Mouse (Mus musculus): ENCODE results near the gene Cmtm5. TPM values are rescaled to one million over a fixed set of nuclear protein-coding genes. Genes with fewer than 3 reads are reported as not detected.
"Not testable (repeated sequence)": the region's sequence is repeated elsewhere in the genome, so short reads cannot be mapped to it uniquely, and the experiment has no call there.

Gene Cmtm5
- polyA plus RNA-seq, 2 experiments: 18.6 to 22.7 TPM

DNA sequence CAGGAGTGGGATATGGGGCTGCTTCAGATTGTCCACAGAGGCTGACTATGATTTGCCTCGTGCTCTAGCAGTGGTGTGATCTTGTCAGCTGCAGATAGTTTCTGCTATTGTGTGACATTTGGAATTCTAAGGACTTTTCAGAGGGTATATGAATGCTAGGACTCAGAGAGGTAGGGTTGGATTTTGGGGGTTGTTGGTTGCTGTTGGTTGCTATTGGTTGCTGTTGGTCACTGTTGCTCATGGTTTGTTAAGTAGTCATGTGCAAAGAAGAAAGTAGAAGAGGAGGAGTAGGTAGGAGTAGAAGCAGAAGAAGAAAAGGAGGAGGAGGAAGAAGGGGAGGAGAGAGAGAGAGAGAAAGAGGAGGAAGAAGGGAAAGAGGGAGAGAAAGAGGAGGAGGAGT, 40.6 kb downstream of the Cmtm5 start, which contains the start of gene Gm17428:
Gm17428 (plus strand) TSS at position 301 of the 400 bp plus-strand sequence.
- Histone ChIP-seq H3K9me3 (ENCODE audit: control insufficient read depth, low read length) (no peaks in the 10 kb centered on the region), H3K36me3 (ENCODE audit: control insufficient read depth, insufficient read depth, low read length) (no peaks in the 10 kb centered on the region), H3K27ac (replicated peaks; ENCODE audit: low read depth, low read length) (no peak within 1 kb of the TSS), H3K4me2 (replicated peaks; ENCODE audit: low read depth, low read length, severe bottlenecking) (no peak within 1 kb of the TSS), H3K9ac (ENCODE audit: low read depth, low read length, severe bottlenecking) (no peak within 1 kb of the TSS), H3K4me3 (replicated peaks; ENCODE audit: low read length) (no peak within 1 kb of the TSS), H3K27me3 (ENCODE audit: control insufficient read depth, insufficient read depth, low read length) (no peaks in the 10 kb centered on the region), H3K4me1 (ENCODE audit: control insufficient read depth, insufficient read depth, low read length) (no peaks in the 10 kb centered on the region)
- no peak for TF ChIP-seq POLR2A (IDR thresholded peaks at IDR 0.05; ENCODE audit: borderline replicate concordance, extremely low read depth, insufficient read depth, insufficient read length)
- ATAC-seq (ENCODE audit: low FRiP score, low read depth) (no peak), DNase-seq (ENCODE audit: low spot score) (no peak)
- 65% methylated on average over 1 of the region's 1 CpGs for WGBS

DNA sequence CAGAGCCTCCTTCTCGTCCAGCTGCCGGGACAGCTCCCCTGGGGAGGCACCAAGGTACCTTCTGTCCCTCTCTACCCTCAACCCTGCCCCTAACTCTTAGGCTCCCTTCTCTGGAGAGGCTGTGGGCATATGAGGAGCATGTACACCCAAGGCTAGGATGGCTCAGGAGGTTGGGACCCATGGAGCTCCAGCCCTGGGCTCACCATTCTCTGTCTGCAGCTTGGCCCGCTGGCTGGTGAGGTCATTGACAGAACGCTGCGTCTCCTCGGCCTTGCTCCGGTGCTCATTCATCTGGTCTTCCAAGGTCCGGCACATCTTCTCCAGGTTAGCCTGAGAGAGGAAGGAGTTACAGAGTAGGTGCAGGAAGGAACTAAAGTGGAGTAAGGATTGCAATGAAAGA, 42.6 kb downstream of the Cmtm5 start:
- 89% methylated on average over 8 of the region's 8 CpGs for WGBS
- ATAC-seq (ENCODE audit: low FRiP score, low read depth): no peak
- Histone ChIP-seq H3K4me1 (ENCODE audit: control insufficient read depth, insufficient read depth, low read length) (no peaks in the 10 kb centered on the region), H3K9ac (ENCODE audit: low read depth, low read length, severe bottlenecking) (no peak overlapping the region), H3K27ac (replicated peaks; ENCODE audit: low read depth, low read length) (no peak overlapping the region), H3K4me3 (replicated peaks; ENCODE audit: low read length) (no peak overlapping the region), H3K4me2 (replicated peaks; ENCODE audit: low read depth, low read length, severe bottlenecking) (no peak overlapping the region), H3K36me3 (ENCODE audit: control insufficient read depth, insufficient read depth, low read length) (no peaks in the 10 kb centered on the region), H3K9me3 (ENCODE audit: control insufficient read depth, low read length) (no peaks in the 10 kb centered on the region), H3K27me3 (ENCODE audit: control insufficient read depth, insufficient read depth, low read length) (no peaks in the 10 kb centered on the region)
- no peak for DNase-seq (ENCODE audit: low spot score)
- TF ChIP-seq POLR2A (IDR thresholded peaks at IDR 0.05; ENCODE audit: borderline replicate concordance, extremely low read depth, insufficient read depth, insufficient read length): no peak

DNA sequence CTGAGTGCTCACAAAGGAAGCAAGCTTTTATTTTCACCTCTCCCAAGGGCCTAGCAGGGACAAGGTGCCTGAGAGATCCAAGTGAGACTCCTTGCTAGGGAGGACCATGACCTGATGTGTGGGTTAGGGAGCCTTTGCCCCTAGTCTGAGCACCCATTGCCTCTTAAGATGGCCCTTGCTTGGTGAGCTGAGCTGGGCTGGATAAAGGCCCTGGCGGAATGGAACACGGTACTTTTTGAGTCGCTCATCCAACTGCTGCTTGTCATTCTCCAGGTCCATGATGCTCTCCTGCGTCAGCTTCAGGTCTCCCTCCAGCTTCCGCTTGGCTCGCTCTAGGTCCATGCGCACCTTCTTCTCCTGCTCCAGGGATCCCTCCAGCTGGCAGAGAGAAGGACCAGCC, 45.9 kb downstream of the Cmtm5 start:
- WGBS: 95% methylated on average over 7 of the region's 7 CpGs
- Histone ChIP-seq H3K27ac (replicated peaks; ENCODE audit: low read depth, low read length) (no peak overlapping the region), H3K4me2 (replicated peaks; ENCODE audit: low read depth, low read length, severe bottlenecking) (no peak overlapping the region), H3K27me3 (ENCODE audit: control insufficient read depth, insufficient read depth, low read length) (no peaks in the 10 kb centered on the region), H3K4me3 (replicated peaks; ENCODE audit: low read length) (no peak overlapping the region), H3K36me3 (ENCODE audit: control insufficient read depth, insufficient read depth, low read length) (no peaks in the 10 kb centered on the region), H3K9ac (ENCODE audit: low read depth, low read length, severe bottlenecking) (no peak overlapping the region), H3K4me1 (ENCODE audit: control insufficient read depth, insufficient read depth, low read length) (no peaks in the 10 kb centered on the region), H3K9me3 (ENCODE audit: control insufficient read depth, low read length) (no peaks in the 10 kb centered on the region)
- no peak for TF ChIP-seq POLR2A (IDR thresholded peaks at IDR 0.05; ENCODE audit: borderline replicate concordance, extremely low read depth, insufficient read depth, insufficient read length)
- no peak for ATAC-seq (ENCODE audit: low FRiP score, low read depth)
- no peak for DNase-seq (ENCODE audit: low spot score)

DNA sequence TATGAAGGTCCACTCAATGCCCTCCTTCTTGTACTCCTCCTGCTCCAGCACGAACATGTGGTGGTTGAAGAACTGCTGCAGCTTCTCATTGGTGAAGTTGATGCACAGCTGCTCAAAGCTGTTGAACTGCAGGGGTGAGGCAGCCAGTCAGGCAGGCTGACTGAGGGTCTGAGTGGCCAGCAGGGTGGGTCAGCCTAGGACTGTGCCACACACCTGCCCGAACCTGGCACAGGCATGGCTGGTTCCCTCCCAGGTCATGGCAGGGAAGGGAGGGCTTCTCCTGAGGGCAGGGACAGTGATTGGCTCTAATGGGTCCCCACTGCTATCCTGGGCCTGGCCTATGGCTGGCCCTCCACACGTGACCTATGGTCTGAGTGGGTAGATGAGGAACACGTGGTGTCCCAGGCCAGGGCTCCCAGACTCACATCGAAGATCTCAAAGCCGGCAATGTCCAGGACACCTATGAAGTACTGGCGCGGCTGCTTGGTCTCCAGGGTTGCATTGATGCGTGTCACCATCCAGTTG, 52.4 kb downstream of the Cmtm5 start:
- not testable (repeated sequence) for H3K4me3 ChIP-seq (replicated peaks; ENCODE audit: low read length)

More for the DNA sequence above, 52.4 kb downstream of the Cmtm5 start:
- H3K36me3 ChIP-seq (ENCODE audit: control insufficient read depth, insufficient read depth, low read length); H3K9ac ChIP-seq (ENCODE audit: low read depth, low read length, severe bottlenecking); H3K4me1 ChIP-seq (ENCODE audit: control insufficient read depth, insufficient read depth, low read length); H3K4me2 ChIP-seq (replicated peaks; ENCODE audit: low read depth, low read length, severe bottlenecking); ATAC-seq (ENCODE audit: low FRiP score, low read depth); DNase-seq (ENCODE audit: low spot score); H3K27me3 ChIP-seq (ENCODE audit: control insufficient read depth, insufficient read depth, low read length); H3K27ac ChIP-seq (replicated peaks; ENCODE audit: low read depth, low read length); H3K9me3 ChIP-seq (ENCODE audit: control insufficient read depth, low read length): not testable (repeated sequence)
- 85% methylated on average over 9 of the region's 9 CpGs for WGBS

MicroRNAs within 50 kb of the gene (microRNA counts, 519-probe panel; counts per million panel counts)
- microRNA mmu-miR-208a (1,853 counts per million, percentile 20 among the panel's probes with 10 or more counts), microRNA mmu-miR-208b (2,174 counts per million, percentile 34 among the panel's probes with 10 or more counts)

Small RNA genes lying within 50 kb of the gene (microRNA-seq; reads per million reads assigned to microRNA genes)
- gene Mir208a (2.7 reads per million, percentile 5 among the genes with 10 or more reads in this experiment), gene Mir208b (144 reads per million, percentile 51 among the genes with 10 or more reads in this experiment)

Other genes starting within 250 kb of the Cmtm5 start
- 280 and 297 TPM in 2 replicates for gene Acin1, start 249.3 kb upstream of the Cmtm5 start, polyA plus RNA-seq (2012; rRNA removed)
- 99.4 and 118 TPM in 2 replicates for gene Acin1, start 249.3 kb upstream of the Cmtm5 start, polyA plus RNA-seq (2014; fragmentation: Nextera tagmentation; extraction: Ambion mirVana)
- 0.04 and 0.06 TPM in 2 replicates for gene Gm29776, start 237.4 kb upstream of the Cmtm5 start, polyA plus RNA-seq (2012; rRNA removed)
- 0.21 TPM in 1 of 2 replicates, not detected in the other for gene Gm29776, start 237.4 kb upstream of the Cmtm5 start, polyA plus RNA-seq (2014; fragmentation: Nextera tagmentation; extraction: Ambion mirVana)
- gene Cebpe, start 224.1 kb upstream of the Cmtm5 start, polyA plus RNA-seq (2012; rRNA removed): 0.23 and 0.36 TPM in 2 replicates
- 0.17 and 0.30 TPM in 2 replicates for gene Cebpe, start 224.1 kb upstream of the Cmtm5 start, polyA plus RNA-seq (2014; fragmentation: Nextera tagmentation; extraction: Ambion mirVana)
- gene Slc7a8, start 154.3 kb upstream of the Cmtm5 start, polyA plus RNA-seq (2012; rRNA removed): 5.8 and 6.9 TPM in 2 replicates
- 4.5 and 4.7 TPM in 2 replicates for gene Slc7a8, start 154.3 kb upstream of the Cmtm5 start, polyA plus RNA-seq (2014; fragmentation: Nextera tagmentation; extraction: Ambion mirVana)
- not detected in 2 replicates for gene Rnf212b, start 122.1 kb upstream of the Cmtm5 start, polyA plus RNA-seq (2012; rRNA removed)
- gene Rnf212b, start 122.1 kb upstream of the Cmtm5 start, polyA plus RNA-seq (2014; fragmentation: Nextera tagmentation; extraction: Ambion mirVana): not detected in 2 replicates
- 5.9 and 6.3 TPM in 2 replicates for gene Homez, start 65.3 kb upstream of the Cmtm5 start, polyA plus RNA-seq (2012; rRNA removed)
- gene Homez, start 65.3 kb upstream of the Cmtm5 start, polyA plus RNA-seq (2014; fragmentation: Nextera tagmentation; extraction: Ambion mirVana): 9.0 and 9.2 TPM in 2 replicates
- gene Ppp1r3e, start 58.7 kb upstream of the Cmtm5 start, polyA plus RNA-seq (2012; rRNA removed): 7.0 and 8.0 TPM in 2 replicates
- gene Ppp1r3e, start 58.7 kb upstream of the Cmtm5 start, polyA plus RNA-seq (2014; fragmentation: Nextera tagmentation; extraction: Ambion mirVana): 0.86 and 1.4 TPM in 2 replicates
- gene Bcl2l2, start 52.9 kb upstream of the Cmtm5 start, polyA plus RNA-seq (2012; rRNA removed): 44.4 and 46.6 TPM in 2 replicates
- 5.4 and 5.5 TPM in 2 replicates for gene Bcl2l2, start 52.9 kb upstream of the Cmtm5 start, polyA plus RNA-seq (2014; fragmentation: Nextera tagmentation; extraction: Ambion mirVana)
- 0.16 and 1.7 TPM in 2 replicates for gene Gm20521, start 52.8 kb upstream of the Cmtm5 start, polyA plus RNA-seq (2012; rRNA removed)
- 0.19 TPM in 1 of 2 replicates, not detected in the other for gene Gm20521, start 52.8 kb upstream of the Cmtm5 start, polyA plus RNA-seq (2014; fragmentation: Nextera tagmentation; extraction: Ambion mirVana)
- gene Pabpn1, start 43.8 kb upstream of the Cmtm5 start, polyA plus RNA-seq (2012; rRNA removed): 476 and 495 TPM in 2 replicates
- 137 and 147 TPM in 2 replicates for gene Pabpn1, start 43.8 kb upstream of the Cmtm5 start, polyA plus RNA-seq (2014; fragmentation: Nextera tagmentation; extraction: Ambion mirVana)
- gene Slc22a17, start 23.1 kb upstream of the Cmtm5 start, polyA plus RNA-seq (2012; rRNA removed): 403 and 594 TPM in 2 replicates
- gene Slc22a17, start 23.1 kb upstream of the Cmtm5 start, polyA plus RNA-seq (2014; fragmentation: Nextera tagmentation; extraction: Ambion mirVana): 57.9 and 64.3 TPM in 2 replicates
- 117 and 171 TPM in 2 replicates for gene Efs, start 10.1 kb upstream of the Cmtm5 start, polyA plus RNA-seq (2012; rRNA removed)
- 58.9 and 66.9 TPM in 2 replicates for gene Efs, start 10.1 kb upstream of the Cmtm5 start, polyA plus RNA-seq (2014; fragmentation: Nextera tagmentation; extraction: Ambion mirVana)
- 0.31 and 0.77 TPM in 2 replicates for gene Il25, start 3.6 kb upstream of the Cmtm5 start, polyA plus RNA-seq (2012; rRNA removed)
- gene Il25, start 3.6 kb upstream of the Cmtm5 start, polyA plus RNA-seq (2014; fragmentation: Nextera tagmentation; extraction: Ambion mirVana): 0.19 TPM in 1 of 2 replicates, not detected in the other
- 0.77 and 2.1 TPM in 2 replicates for gene Myh6, start 30.7 kb downstream of the Cmtm5 start, polyA plus RNA-seq (2012; rRNA removed)
- 4.8 and 7.3 TPM in 2 replicates for gene Myh6, start 30.7 kb downstream of the Cmtm5 start, polyA plus RNA-seq (2014; fragmentation: Nextera tagmentation; extraction: Ambion mirVana)
- gene Gm17428, start 40.7 kb downstream of the Cmtm5 start, polyA plus RNA-seq (2012; rRNA removed): not detected in 2 replicates
- gene Gm17428, start 40.7 kb downstream of the Cmtm5 start, polyA plus RNA-seq (2014; fragmentation: Nextera tagmentation; extraction: Ambion mirVana): not detected in 2 replicates
- 29.5 and 59.8 TPM in 2 replicates for gene Myh7, start 58.4 kb downstream of the Cmtm5 start, polyA plus RNA-seq (2012; rRNA removed)
- 40.0 and 55.3 TPM in 2 replicates for gene Myh7, start 58.4 kb downstream of the Cmtm5 start, polyA plus RNA-seq (2014; fragmentation: Nextera tagmentation; extraction: Ambion mirVana)
- gene Ngdn, start 79.2 kb downstream of the Cmtm5 start, polyA plus RNA-seq (2012; rRNA removed): 43.2 and 62.6 TPM in 2 replicates
- 66.8 and 74.3 TPM in 2 replicates for gene Ngdn, start 79.2 kb downstream of the Cmtm5 start, polyA plus RNA-seq (2014; fragmentation: Nextera tagmentation; extraction: Ambion mirVana)
- 5.3 and 6.1 TPM in 2 replicates for gene Zfhx2, start 156.1 kb downstream of the Cmtm5 start, polyA plus RNA-seq (2012; rRNA removed)
- 3.7 and 4.7 TPM in 2 replicates for gene Zfhx2, start 156.1 kb downstream of the Cmtm5 start, polyA plus RNA-seq (2014; fragmentation: Nextera tagmentation; extraction: Ambion mirVana)
- gene Thtpa, start 158.5 kb downstream of the Cmtm5 start, polyA plus RNA-seq (2012; rRNA removed): 11.9 and 12.4 TPM in 2 replicates
- 19.9 and 20.3 TPM in 2 replicates for gene Thtpa, start 158.5 kb downstream of the Cmtm5 start, polyA plus RNA-seq (2014; fragmentation: Nextera tagmentation; extraction: Ambion mirVana)
- gene Ap1g2, start 170.3 kb downstream of the Cmtm5 start, polyA plus RNA-seq (2012; rRNA removed): 22.9 and 31.4 TPM in 2 replicates
- gene Ap1g2, start 170.3 kb downstream of the Cmtm5 start, polyA plus RNA-seq (2014; fragmentation: Nextera tagmentation; extraction: Ambion mirVana): 19.5 and 20.4 TPM in 2 replicates
- 10.4 and 11.2 TPM in 2 replicates for gene Jph4, start 180.7 kb downstream of the Cmtm5 start, polyA plus RNA-seq (2012; rRNA removed)
- 2.5 and 3.0 TPM in 2 replicates for gene Jph4, start 180.7 kb downstream of the Cmtm5 start, polyA plus RNA-seq (2014; fragmentation: Nextera tagmentation; extraction: Ambion mirVana)